Mouse (Mus musculus): ENCODE results near the gene Fam131c. TPM values are rescaled to one million over a fixed set of nuclear protein-coding genes. Genes with fewer than 3 reads are reported as not detected.

Gene Fam131c
- polyA plus RNA-seq, 1 experiment from 2014 or later = 49.8 TPM

DNA sequence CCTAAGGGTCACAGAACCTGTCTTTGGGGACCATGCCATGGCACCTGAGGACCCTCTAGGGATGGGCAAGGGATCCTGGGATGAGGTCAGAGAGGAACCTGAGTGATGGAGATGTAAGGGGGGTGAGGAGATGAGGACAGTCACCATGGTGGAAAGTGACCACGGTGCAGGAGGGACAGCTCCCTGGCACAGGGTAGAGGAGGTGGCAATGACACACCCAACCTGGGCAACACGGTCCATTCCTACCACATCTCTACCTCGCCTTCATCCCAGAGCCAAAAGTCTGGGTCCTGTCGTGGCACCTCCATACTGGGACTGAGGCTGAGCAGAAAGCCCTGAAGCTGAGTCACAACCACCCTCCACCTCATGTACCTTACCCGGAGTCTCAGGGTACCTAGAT is 54.8 kb downstream of the Fam131c start:
- Histone ChIP-seq H3K36me3 (ENCODE audit: control insufficient read depth, insufficient read depth, low read length) (no peaks in the 10 kb centered on the region), H3K4me1 (ENCODE audit: control insufficient read depth, insufficient read depth, low read depth, low read length) (peaks cover 14% of the 10 kb centered on the region), H3K4me3 (ENCODE audit: low read length) (no peak overlapping the region), H3K9me3 (ENCODE audit: control insufficient read depth, low read length) (no peaks in the 10 kb centered on the region), H3K9ac (ENCODE audit: low read depth, low read length) (no peak overlapping the region), H3K27me3 (replicated peaks; ENCODE audit: control insufficient read depth, insufficient read depth, low read length) (no peaks in the 10 kb centered on the region), H3K4me2 (ENCODE audit: low read length) (no peak overlapping the region), H3K27ac (ENCODE audit: low read depth, low read length) (no peak overlapping the region)
- no peak for ATAC-seq
- WGBS = 89% methylated on average over 5 of the region's 5 CpGs

GRCm38 (mm10) chr4:141423288-141423687 is 55.3 kb downstream of the Fam131c start:
- Histone ChIP-seq H3K9me3 (ENCODE audit: control insufficient read depth, low read length) (no peaks in the 10 kb centered on the region), H3K36me3 (ENCODE audit: control insufficient read depth, insufficient read depth, low read length) (no peaks in the 10 kb centered on the region), H3K4me3 (ENCODE audit: low read length) (no peak overlapping the region), H3K27me3 (replicated peaks; ENCODE audit: control insufficient read depth, insufficient read depth, low read length) (no peaks in the 10 kb centered on the region), H3K9ac (ENCODE audit: low read depth, low read length) (no peak overlapping the region), H3K4me1 (ENCODE audit: control insufficient read depth, insufficient read depth, low read depth, low read length) (peaks cover 14% of the 10 kb centered on the region), H3K4me2 (ENCODE audit: low read length) (no peak overlapping the region), H3K27ac (ENCODE audit: low read depth, low read length) (no peak overlapping the region)
- ATAC-seq = no peak
- WGBS = 77% methylated on average over 5 of the region's 5 CpGs

- peaks cover 14% of the 10 kb centered on the region for H3K4me1 ChIP-seq (ENCODE audit: control insufficient read depth, insufficient read depth, low read depth, low read length)
- H3K27me3 ChIP-seq (replicated peaks; ENCODE audit: control insufficient read depth, insufficient read depth, low read length) = no peaks in the 10 kb centered on the region
- no peak overlapping the region for H3K27ac ChIP-seq (ENCODE audit: low read depth, low read length)
- H3K9me3 ChIP-seq (ENCODE audit: control insufficient read depth, low read length) = no peaks in the 10 kb centered on the region
- 75% methylated on average over 6 of the region's 13 CpGs for WGBS
- H3K4me2 ChIP-seq (ENCODE audit: low read length) = no peak overlapping the region
- no peak overlapping the region for H3K4me3 ChIP-seq (ENCODE audit: low read length)
- no peak overlapping the region for H3K9ac ChIP-seq (ENCODE audit: low read depth, low read length)
- ATAC-seq = no peak
- H3K36me3 ChIP-seq (ENCODE audit: control insufficient read depth, insufficient read depth, low read length) = no peaks in the 10 kb centered on the region
These were observed 55.8 kb downstream of the Fam131c start for GRCm38 (mm10) chr4:141423691-141424431.

DNA sequence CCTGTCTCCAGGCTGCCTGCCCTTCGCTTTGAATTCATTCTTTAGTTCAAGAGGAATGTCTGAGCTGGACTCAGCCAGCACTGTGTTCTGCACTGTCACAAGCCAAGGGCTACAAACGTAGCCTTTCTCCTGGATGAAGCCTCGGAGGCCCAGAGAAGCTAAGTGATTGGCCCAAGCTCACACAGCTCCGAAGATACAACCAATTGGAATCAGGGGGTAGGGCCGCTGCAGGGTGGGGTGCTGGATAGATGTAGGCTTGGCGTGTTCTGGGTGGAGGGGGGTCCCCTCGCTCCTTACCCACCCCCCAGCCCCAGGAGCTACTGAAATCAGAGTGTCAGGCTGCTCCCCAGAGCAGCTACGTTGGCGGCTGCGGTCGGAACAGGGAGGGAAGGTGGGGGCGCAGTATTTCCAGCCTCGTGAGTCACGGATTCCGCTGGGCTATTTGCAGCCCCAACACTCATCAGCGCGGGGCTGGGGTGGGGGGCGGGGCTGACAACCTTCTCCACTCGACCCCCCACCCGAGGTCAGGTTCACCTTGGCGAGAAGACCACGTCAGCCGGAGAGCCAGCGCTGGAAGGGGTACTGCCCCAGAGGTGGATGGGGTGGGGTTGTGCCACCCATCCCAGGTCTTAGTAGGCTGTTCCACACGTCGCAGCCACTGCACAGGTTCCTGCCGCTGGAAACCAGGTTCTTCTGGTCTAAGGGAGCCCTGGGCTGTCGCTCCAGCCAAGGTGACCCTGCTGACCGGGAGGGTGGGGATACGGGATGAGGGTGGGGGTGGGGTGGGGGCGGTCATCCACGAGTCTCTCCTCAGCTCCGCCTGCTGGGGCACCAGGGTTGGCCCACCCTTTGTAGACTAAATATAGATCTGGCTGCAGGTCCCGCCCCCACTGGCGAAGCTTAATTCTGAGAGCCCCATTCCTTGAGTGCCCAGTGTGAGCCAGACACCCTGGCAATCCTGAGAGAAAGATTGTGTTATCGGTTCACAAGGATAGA is 57.8 kb downstream of the Fam131c start:
- Histone ChIP-seq H3K4me2 (ENCODE audit: low read length) (peak overlapping the region; percentile 82), H3K9ac (ENCODE audit: low read depth, low read length) (peak overlapping the region; percentile 73), H3K36me3 (ENCODE audit: control insufficient read depth, insufficient read depth, low read length) (no peaks in the 10 kb centered on the region), H3K4me3 (ENCODE audit: low read length) (peak overlapping the region; percentile 54), H3K4me1 (ENCODE audit: control insufficient read depth, insufficient read depth, low read depth, low read length) (peaks cover 14% of the 10 kb centered on the region), H3K9me3 (ENCODE audit: control insufficient read depth, low read length) (no peaks in the 10 kb centered on the region), H3K27me3 (replicated peaks; ENCODE audit: control insufficient read depth, insufficient read depth, low read length) (no peaks in the 10 kb centered on the region), H3K27ac (ENCODE audit: low read depth, low read length) (peak overlapping the region; percentile 76)
- WGBS = 6% methylated on average over 33 of the region's 36 CpGs
- peak; percentile 96 for ATAC-seq

- H3K4me3 ChIP-seq (ENCODE audit: low read length) = no peak overlapping the region
- H3K27ac ChIP-seq (ENCODE audit: low read depth, low read length) = no peak overlapping the region; the same call in 1 of the 2 replicates
- H3K36me3 ChIP-seq (ENCODE audit: control insufficient read depth, insufficient read depth, low read length) = no peaks in the 10 kb centered on the region
- no peak overlapping the region for H3K9ac ChIP-seq (ENCODE audit: low read depth, low read length)
- ATAC-seq = no peak
- WGBS = 85% methylated on average over 10 of the region's 10 CpGs
- peaks cover 14% of the 10 kb centered on the region for H3K4me1 ChIP-seq (ENCODE audit: control insufficient read depth, insufficient read depth, low read depth, low read length)
- H3K9me3 ChIP-seq (ENCODE audit: control insufficient read depth, low read length) = no peaks in the 10 kb centered on the region
- no peaks in the 10 kb centered on the region for H3K27me3 ChIP-seq (replicated peaks; ENCODE audit: control insufficient read depth, insufficient read depth, low read length)
- peak overlapping the region; percentile 82 for H3K4me2 ChIP-seq (ENCODE audit: low read length)
These were observed 59.1 kb downstream of the Fam131c start for GRCm38 (mm10) chr4:141426796-141427745.

GRCm38 (mm10) chr4:141427921-141428320 is 59.9 kb downstream of the Fam131c start:
- H3K9me3 ChIP-seq (ENCODE audit: control insufficient read depth, low read length) = no peaks in the 10 kb centered on the region
- H3K27me3 ChIP-seq (replicated peaks; ENCODE audit: control insufficient read depth, insufficient read depth, low read length) = no peaks in the 10 kb centered on the region
- H3K9ac ChIP-seq (ENCODE audit: low read depth, low read length) = no peak overlapping the region
- no peaks in the 10 kb centered on the region for H3K36me3 ChIP-seq (ENCODE audit: control insufficient read depth, insufficient read depth, low read length)
- H3K27ac ChIP-seq (ENCODE audit: low read depth, low read length) = no peak overlapping the region
- H3K4me2 ChIP-seq (ENCODE audit: low read length) = no peak overlapping the region
- no peak overlapping the region for H3K4me3 ChIP-seq (ENCODE audit: low read length)
- ATAC-seq = no peak
- WGBS = 86% methylated on average over 13 of the region's 13 CpGs
- H3K4me1 ChIP-seq (ENCODE audit: control insufficient read depth, insufficient read depth, low read depth, low read length) = peaks cover 16% of the 10 kb centered on the region

DNA sequence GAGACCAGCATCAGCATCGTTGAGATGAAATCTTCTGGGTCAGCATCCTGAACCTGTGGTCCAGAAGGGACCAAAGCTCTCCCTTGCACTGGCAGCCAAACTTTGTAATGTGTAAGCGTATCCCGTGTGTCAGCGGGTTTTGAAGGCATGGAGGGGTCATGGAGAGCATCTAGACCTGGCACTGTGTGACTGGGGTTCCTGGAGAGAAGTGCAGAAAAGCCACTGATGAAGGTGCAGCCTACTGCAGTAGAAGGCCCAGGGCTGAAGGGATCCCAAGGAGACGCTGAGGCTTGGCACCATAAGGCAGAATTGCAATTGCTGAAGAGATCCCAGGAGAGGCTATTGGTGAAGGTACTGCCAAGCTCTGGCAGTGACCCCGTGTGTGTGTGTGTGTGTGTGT is 61.4 kb downstream of the Fam131c start:
- Histone ChIP-seq H3K4me3 (ENCODE audit: low read length) (no peak overlapping the region), H3K27me3 (replicated peaks; ENCODE audit: control insufficient read depth, insufficient read depth, low read length) (no peaks in the 10 kb centered on the region), H3K4me1 (ENCODE audit: control insufficient read depth, insufficient read depth, low read depth, low read length) (peaks cover 17% of the 10 kb centered on the region), H3K36me3 (ENCODE audit: control insufficient read depth, insufficient read depth, low read length) (no peaks in the 10 kb centered on the region), H3K27ac (ENCODE audit: low read depth, low read length) (no peak overlapping the region), H3K4me2 (ENCODE audit: low read length) (no peak overlapping the region), H3K9me3 (ENCODE audit: control insufficient read depth, low read length) (no peaks in the 10 kb centered on the region), H3K9ac (ENCODE audit: low read depth, low read length) (no peak overlapping the region)
- 74% methylated on average over 6 of the region's 6 CpGs for WGBS
- ATAC-seq = no peak

DNA sequence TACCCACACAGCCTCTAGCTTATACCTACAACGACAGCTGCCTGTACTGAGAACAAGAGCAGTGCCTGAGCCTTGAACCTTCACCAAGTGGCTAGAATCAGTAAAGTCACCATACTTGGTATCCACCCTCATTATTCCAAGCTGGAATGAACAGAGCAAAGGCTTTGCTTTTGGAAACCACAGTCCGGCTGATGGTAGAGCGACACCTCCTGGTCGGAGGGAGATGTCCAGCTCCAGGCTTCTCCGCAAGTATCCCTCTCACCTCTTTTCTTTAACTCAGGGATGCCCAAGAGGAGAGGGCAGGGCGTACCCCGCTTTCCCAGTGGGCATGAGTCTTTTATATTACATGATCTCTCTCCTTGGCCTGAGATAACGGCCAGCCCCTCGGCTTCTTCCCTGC is 61.8 kb downstream of the Fam131c start:
- ATAC-seq = no peak
- WGBS = 51% methylated on average over 9 of the region's 9 CpGs
- no peak overlapping the region for H3K27ac ChIP-seq (ENCODE audit: low read depth, low read length)

More for the DNA sequence above, 61.8 kb downstream of the Fam131c start:
- Histone ChIP-seq H3K27me3 (replicated peaks; ENCODE audit: control insufficient read depth, insufficient read depth, low read length) (no peaks in the 10 kb centered on the region), H3K9ac (ENCODE audit: low read depth, low read length) (no peak overlapping the region), H3K4me3 (ENCODE audit: low read length) (no peak overlapping the region), H3K9me3 (ENCODE audit: control insufficient read depth, low read length) (no peaks in the 10 kb centered on the region), H3K36me3 (ENCODE audit: control insufficient read depth, insufficient read depth, low read length) (no peaks in the 10 kb centered on the region), H3K4me1 (ENCODE audit: control insufficient read depth, insufficient read depth, low read depth, low read length) (peaks cover 17% of the 10 kb centered on the region), H3K4me2 (ENCODE audit: low read length) (no peak overlapping the region)
